Mouse (Mus musculus) forebrain, embryonic 12.5 days (tissue): ENCODE results near the gene Mmab. TPM values are rescaled to one million over a fixed set of nuclear protein-coding genes. Genes with fewer than 3 reads are reported as not detected.

Experiments
- ATAC-seq: fragments of 200-750 bp; cut with Nextera tagmentation; 2 replicates; pipeline ENCODE4 v1.8.0; 2017; ENCODE audit warnings: moderate TSS enrichment; ENCODE audit not compliant: low FRiP score
- H3K27ac ChIP-seq: fragments of 300-500 bp; sonication (generic); 2 replicates; pipeline ENCODE4 v1.5.1; 2016; ENCODE audit warnings: mild to moderate bottlenecking
- H3K27me3 ChIP-seq: fragments of 300-500 bp; sonication (generic); 2 replicates; pipeline ENCODE4 v1.6.1; 2016; ENCODE audit warnings: mild to moderate bottlenecking
- H3K36me3 ChIP-seq: fragments of 300-500 bp; sonication (generic); replicated peaks from 2 replicates; pipeline ENCODE4 v1.6.1; 2016; ENCODE audit warnings: mild to moderate bottlenecking
- H3K4me1 ChIP-seq: fragments of 300-500 bp; sonication (generic); 2 replicates; pipeline ENCODE4 v1.6.1; 2016
- H3K4me2 ChIP-seq: fragments of 300-500 bp; sonication (generic); 2 replicates; pipeline ENCODE4 v1.6.1; 2016; ENCODE audit warnings: mild to moderate bottlenecking, moderate library complexity
- H3K4me3 ChIP-seq: fragments of 300-500 bp; sonication (generic); replicated peaks from 2 replicates; pipeline ENCODE4 v1.5.1; 2016; ENCODE audit warnings: mild to moderate bottlenecking
- H3K9ac ChIP-seq: fragments of 300-500 bp; sonication (generic); 2 replicates; pipeline ENCODE4 v1.6.1; 2016; ENCODE audit warnings: mild to moderate bottlenecking
- H3K9me3 ChIP-seq: fragments of 300-500 bp; sonication (generic); 2 replicates; pipeline ENCODE4 v1.6.1; 2016
- WGBS: fragments of 180-500 bp; shearing (Covaris S2); methylation state at CpG from one replicate; pipeline ENCODE4 v1.1.7; 2016; 5-methylcytosine and 5-hydroxymethylcytosine counted together
- microRNA-seq: library from miRNA; unstranded; fragments of <30 nt; microRNA quantifications from one replicate; pipeline ENCODE4, GENCODE M21; 2017
- polyA plus RNA-seq: library from polyadenylated mRNA; unstranded; fragments of >200 nt; fragmentation: Nextera tagmentation; extraction: Ambion mirVana; gene quantifications from 2 replicates; pipeline ENCODE4 v1.2.1, GENCODE M21; 2016

Mmab gene
- polyA plus RNA-seq, 1 experiment from 2014 or later = 25.9 TPM

DNA sequence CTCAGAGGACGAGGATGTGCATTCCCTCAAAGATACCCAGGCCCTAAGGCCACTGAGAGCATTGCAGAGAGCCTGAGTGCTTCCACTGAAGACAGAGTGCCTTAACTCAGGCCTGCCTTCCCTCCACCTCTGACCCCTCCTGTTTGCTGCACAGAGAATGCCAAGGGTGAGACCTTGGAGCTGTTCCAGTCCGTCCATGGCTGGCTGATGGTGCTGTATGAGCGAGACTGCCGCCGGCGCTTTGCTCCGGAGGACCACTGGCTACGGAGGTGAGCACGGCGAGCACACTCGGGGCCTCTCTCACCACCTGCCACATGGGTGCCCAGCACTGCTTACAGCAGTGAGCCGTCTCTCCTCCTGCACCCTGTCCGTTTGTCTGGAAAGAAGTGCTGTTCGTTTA lies 37.3 kb downstream of the Mmab start:
- ATAC-seq = no peak
- Histone ChIP-seq H3K27ac (no peak overlapping the region), H3K4me2 (no peak overlapping the region), H3K36me3 (peaks cover 100% of the 10 kb centered on the region), H3K4me1 (no peaks in the 10 kb centered on the region), H3K9ac (no peak overlapping the region), H3K27me3 (no peaks in the 10 kb centered on the region), H3K4me3 (no peak overlapping the region), H3K9me3 (no peaks in the 10 kb centered on the region)
- 96% methylated on average over 14 of the region's 14 CpGs for whole genome bisulfite sequencing

DNA sequence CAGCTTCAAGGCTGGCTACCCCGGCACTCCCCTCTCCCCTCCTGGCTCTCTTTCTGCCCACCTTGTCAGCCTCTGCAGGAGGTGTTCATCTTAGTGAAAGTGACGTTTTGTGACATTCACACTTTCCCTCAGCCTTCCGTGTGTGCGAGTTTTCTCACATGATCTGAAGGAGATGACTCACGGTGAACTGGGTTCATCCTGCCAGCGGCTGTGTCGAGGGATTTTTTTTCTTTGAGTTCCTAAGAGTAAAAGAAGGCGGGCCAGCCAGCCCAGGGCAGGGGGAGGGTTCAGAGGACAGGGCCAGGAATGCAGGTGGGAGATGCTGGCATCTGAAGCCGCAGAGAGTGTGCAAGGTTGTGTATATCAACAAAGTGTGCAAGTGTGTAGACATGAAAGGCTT lies 50.7 kb downstream of the Mmab start:
- 85% methylated on average over 9 of the region's 9 CpGs for WGBS
- Histone ChIP-seq H3K9ac (no peak overlapping the region), H3K4me2 (no peak overlapping the region), H3K27me3 (no peaks in the 10 kb centered on the region), H3K4me3 (no peak overlapping the region), H3K36me3 (peaks cover 98% of the 10 kb centered on the region), H3K9me3 (no peaks in the 10 kb centered on the region), H3K27ac (no peak overlapping the region), H3K4me1 (no peaks in the 10 kb centered on the region)
- no peak for ATAC-seq

DNA sequence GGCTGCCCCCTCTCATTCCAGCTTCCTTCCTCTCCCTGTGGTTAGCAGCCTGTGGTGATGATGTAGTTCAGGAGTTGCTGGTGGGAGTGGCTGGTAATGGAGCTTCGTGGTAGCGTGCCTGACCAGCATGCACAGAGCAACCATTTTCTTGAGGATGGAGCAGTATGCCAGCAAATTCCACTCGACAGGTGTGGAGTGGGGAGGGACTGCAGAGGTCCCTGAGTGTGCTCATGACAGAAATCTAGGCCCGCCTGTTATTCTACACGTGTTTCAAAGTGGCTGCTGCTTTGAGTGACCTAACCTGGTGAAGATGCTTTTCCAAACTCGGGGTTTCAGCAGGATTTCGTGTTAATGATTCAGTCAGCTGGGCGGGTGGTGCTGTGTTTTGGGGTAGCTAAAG lies 59.4 kb downstream of the Mmab start:
- Histone ChIP-seq H3K27ac (no peak overlapping the region), H3K27me3 (no peaks in the 10 kb centered on the region), H3K4me1 (peaks cover 19% of the 10 kb centered on the region), H3K4me2 (no peak overlapping the region), H3K36me3 (peaks cover 57% of the 10 kb centered on the region), H3K9me3 (no peaks in the 10 kb centered on the region), H3K9ac (no peak overlapping the region), H3K4me3 (no peak overlapping the region)
- 94% methylated on average over 8 of the region's 8 CpGs for WGBS
- ATAC-seq = no peak

DNA sequence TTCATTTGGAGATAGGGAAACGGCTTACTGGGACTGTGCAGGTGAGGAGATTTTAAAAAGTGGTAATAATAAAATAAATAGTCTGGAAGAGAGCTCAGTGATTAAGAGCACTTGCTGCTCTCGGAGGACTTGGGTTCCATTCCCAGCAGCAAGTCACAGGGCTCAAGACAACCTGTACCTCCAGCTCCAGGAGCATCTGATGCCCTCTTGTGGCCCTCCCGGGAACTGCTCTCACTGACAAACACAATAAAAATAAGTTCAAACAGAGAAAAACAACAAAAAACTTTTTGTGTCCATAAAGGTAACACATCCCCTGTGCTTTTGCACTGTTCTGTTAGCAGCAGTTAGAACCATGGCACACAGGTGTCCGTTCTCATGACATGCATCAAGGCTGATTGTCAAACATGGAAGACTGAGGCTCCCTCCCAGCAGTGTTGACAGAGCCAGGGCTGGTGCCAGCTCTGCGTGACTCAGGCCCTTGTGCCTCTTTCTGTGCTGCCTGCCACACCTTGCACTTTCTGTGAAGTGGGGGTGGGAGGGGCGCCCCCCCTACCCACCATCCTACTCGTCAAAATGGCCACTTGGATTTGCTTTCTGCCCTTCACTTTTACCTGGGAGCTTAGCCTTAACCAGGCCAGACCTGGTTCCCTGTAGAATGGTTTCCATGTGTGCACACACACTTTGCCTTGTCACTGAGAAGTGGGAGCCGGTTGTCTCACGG lies 60.5 kb downstream of the Mmab start:
- peaks cover 30% of the 10 kb centered on the region for H3K4me1 ChIP-seq
- no peak overlapping the region for H3K4me2 ChIP-seq
- H3K9me3 ChIP-seq = no peaks in the 10 kb centered on the region
- H3K4me3 ChIP-seq = no peak overlapping the region
- peaks cover 46% of the 10 kb centered on the region for H3K36me3 ChIP-seq
- H3K27me3 ChIP-seq = no peaks in the 10 kb centered on the region
- H3K27ac ChIP-seq = no peak overlapping the region
- 79% methylated on average over 9 of the region's 9 CpGs for WGBS
- no peak for ATAC-seq
- H3K9ac ChIP-seq = no peak overlapping the region

Small RNAs within 50 kb of the gene (microRNA-seq; reads per million reads assigned to microRNA genes)
- not detected for gene Mir7027

Other genes with a start within 250 kb of the Mmab start
- gene Foxn4, start 170.3 kb downstream of the Mmab start, polyA plus RNA-seq = 0.41 and 0.82 TPM in 2 replicates
- gene Myo1h, start 154.9 kb downstream of the Mmab start, polyA plus RNA-seq = 1.00 and 1.0 TPM in 2 replicates
- 93.1 and 94.6 TPM in 2 replicates for gene Kctd10, start 63.6 kb downstream of the Mmab start, polyA plus RNA-seq
- gene Ube3b, start 63.5 kb downstream of the Mmab start, polyA plus RNA-seq = 53.7 and 60.1 TPM in 2 replicates
- gene Mvk, start 209 bp upstream of the Mmab start, polyA plus RNA-seq = 50.3 and 52.0 TPM in 2 replicates
- 6.9 and 10.2 TPM in 2 replicates for gene Fam222a, start 124.0 kb upstream of the Mmab start, polyA plus RNA-seq
- gene Trpv4, start 214.4 kb upstream of the Mmab start, polyA plus RNA-seq = 0.67 and 0.69 TPM in 2 replicates
- 66.2 and 73.5 TPM in 2 replicates for gene Gltp, start 246.9 kb upstream of the Mmab start, polyA plus RNA-seq